Mouse (Mus musculus): ENCODE data around the gene Gin1. TPM values are rescaled to one million over a fixed set of nuclear protein-coding genes. Genes with fewer than 3 reads are reported as not detected.

The Gin1 gene
- polyA plus RNA-seq, 1 experiment from 2014 or later, result 19.0 TPM

Other genes starting within 250 kb of the Gin1 start
- 51.6 and 55.5 TPM in 2 replicates for gene D1Ertd622e, start 108.1 kb upstream of the Gin1 start, polyA plus RNA-seq (2015; fragmentation: Nextera tagmentation; extraction: Ambion mirVana)
- gene Ppip5k2, start 239 bp downstream of the Gin1 start, polyA plus RNA-seq (2015; fragmentation: Nextera tagmentation; extraction: Ambion mirVana), result 63.7 and 65.8 TPM in 2 replicates